Mouse (Mus musculus): ENCODE results near the gene Fam71e1.

Fam71e1 gene

GRCm38 (mm10) chr7:44534242-44534641 lies 37.9 kb downstream of the Fam71e1 start:
- DNase-seq (ENCODE audit: low read depth, low spot score), result peak; percentile 97

DNA sequence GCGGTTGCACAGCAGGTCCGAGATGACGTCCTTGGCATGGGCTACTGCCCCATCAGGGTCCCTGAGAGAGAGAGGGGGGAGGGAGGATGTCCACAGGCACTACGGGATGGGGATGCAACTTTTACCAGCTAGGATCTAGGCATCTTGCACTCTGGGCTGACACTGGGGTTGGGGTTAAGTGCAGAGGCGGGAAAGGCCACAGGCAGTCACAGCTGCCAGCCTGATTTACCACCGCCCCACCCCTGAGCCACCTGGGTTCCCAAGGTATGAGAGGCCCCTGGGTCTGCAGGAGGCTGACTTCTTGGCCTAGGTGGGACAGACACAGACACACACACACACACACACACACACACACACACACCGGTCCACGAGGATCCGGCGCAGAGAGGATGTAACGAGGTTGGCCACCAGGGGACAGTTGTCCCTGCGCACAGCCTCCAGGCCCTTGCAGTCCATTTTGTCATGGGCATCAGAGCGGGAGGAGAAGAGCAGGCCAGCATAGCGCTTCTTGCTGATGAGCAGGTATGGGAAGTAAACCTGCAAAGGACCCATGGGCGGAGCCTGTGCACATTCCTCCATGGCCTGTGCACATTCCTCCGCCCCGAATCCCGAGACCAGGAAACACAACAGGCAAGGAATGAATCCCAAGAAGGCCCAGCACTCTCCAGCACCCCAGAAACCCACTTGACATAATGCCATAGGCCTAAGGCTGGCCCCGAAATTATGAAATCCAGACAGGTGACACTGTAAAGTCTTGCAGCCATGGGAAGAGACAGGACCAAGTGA lies 38.5 kb downstream of the Fam71e1 start:
- peak; percentile 78 for DNase-seq (ENCODE audit: low read depth, low spot score)

DNA sequence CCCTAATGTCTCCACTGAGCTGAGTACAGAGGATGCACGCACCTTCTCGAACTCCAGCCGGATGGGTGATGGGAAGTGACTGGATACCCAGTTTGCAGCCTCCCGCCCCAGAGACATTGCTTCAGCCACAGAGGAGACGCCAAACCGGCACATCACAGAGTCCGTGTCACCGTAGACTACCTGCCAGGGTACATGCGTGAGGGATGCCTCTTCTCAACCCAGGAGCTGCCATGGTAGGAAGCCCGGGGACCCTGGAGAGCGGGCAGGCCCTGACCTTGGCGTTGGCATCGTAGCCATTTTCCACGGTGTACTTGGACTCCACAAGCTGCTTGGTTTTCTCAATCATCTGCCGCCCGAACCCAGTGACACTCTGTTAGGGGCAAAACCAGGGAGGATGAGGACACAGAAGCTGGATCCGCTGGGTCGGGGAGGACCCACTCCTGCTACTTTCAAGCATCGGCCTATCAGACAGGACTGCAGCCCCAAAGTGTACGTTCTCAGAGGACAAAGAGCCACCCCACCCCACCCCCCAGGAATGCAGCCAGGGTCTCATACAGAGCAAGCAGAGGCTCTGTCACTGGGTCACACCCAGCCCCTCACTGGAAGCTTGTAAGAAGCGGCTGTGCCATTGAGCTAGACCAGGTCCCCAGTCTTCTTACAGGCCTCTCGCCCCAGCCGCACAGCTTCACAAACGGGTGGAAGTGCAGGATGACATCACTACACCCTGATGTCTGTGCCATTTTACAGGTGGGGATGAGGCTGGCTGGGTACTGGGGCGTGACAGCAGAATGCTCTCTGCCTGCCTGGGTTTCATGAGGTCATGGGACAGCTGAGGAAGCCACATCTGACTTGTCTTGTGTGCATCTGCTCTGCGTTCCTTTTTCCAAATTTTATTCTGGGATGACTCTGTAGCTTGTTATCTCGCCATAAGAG lies 39.5 kb downstream of the Fam71e1 start:
- DNase-seq (ENCODE audit: low read depth, low spot score), result peak; percentile 69

DNA sequence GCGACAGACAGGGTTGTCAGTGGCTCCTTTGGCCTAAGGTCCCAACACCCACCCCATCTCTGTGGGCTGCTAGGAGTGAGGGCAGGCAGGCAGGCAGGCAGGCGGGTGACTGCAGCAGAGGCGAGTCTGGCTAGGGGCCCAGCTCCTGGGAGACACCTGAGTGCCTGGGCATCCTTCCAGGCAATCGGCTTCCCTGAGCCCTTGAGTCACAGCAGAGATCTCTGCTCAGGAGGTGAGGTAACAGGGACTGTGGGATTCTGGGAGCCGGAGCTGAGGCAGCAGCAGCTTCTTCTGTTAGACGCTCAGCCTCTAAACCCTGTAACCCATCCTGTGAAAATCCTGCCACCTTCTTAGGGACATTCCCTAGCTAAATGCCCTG lies 40.2 kb downstream of the Fam71e1 start:
- no peak for DNase-seq (ENCODE audit: low read depth, low spot score)

DNA sequence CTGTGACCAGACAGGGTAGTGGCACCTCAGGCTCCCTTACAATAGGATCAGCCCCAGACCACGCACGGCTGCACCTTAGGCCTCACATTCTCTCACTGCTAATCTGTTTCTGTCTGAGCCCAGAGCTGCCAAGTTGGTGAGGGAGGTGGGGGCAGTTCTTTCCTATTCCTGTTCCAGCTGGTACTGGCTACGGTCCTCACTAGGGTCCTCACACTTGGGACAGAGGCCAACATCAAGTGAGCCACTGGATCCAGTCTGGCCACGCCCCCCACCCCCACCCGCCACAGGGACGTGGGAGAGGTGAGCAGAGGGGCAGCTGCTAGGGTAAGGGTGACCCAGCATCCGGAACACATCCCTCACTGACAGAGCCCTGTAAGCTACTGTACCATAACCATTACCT lies 40.6 kb downstream of the Fam71e1 start:
- DNase-seq (ENCODE audit: low read depth, low spot score), result no peak

- DNase-seq (ENCODE audit: low read depth, low spot score), result no peak
Measured at GRCm38 (mm10) chr7:44537496-44537895, 41.1 kb downstream of the Fam71e1 start.

GRCm38 (mm10) chr7:44538756-44539624 lies 42.6 kb downstream of the Fam71e1 start:
- DNase-seq (ENCODE audit: low read depth, low spot score), result no peak

DNA sequence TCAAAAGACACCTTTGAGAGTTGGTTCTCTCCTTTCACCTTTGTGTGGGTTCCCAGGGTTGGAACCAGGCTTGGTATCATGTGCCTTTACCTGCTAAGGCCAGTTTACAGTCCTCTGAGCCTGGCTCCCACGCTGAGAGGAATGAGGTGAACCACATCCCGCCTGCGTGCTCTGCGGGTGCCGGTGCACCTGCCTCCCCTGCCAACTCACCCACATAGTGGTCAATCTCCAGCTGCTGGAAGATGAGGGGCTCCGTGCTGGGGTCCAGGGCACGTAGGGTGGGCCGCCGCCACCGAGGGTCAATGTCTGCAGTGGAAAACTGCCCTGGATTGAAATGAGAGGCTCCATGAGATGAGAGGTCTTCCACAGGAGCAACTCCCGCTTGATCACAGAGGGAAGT lies 46.2 kb downstream of the Fam71e1 start:
- DNase-seq (ENCODE audit: low read depth, low spot score), result no peak

DNA sequence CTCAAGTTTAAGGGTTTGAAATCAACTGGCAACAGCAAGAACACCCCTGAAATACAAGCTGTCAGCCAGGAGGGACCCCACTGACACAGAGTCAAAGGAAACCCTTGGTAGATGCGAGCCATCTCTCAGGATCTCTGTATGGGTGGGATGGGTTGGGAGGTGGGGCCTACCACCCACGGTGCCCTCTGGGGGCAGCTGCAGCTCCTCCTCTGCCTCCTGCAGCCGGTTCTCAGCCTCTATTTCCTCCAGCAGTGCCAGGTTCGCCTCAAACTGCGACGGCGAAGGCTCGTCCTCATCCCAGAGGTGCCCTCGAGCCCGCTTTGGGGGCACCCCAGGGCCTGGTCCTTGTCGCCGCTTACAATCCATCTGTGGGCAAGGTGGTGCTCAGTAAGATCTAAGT lies 46.7 kb downstream of the Fam71e1 start:
- no peak for DNase-seq (ENCODE audit: low read depth, low spot score)

DNA sequence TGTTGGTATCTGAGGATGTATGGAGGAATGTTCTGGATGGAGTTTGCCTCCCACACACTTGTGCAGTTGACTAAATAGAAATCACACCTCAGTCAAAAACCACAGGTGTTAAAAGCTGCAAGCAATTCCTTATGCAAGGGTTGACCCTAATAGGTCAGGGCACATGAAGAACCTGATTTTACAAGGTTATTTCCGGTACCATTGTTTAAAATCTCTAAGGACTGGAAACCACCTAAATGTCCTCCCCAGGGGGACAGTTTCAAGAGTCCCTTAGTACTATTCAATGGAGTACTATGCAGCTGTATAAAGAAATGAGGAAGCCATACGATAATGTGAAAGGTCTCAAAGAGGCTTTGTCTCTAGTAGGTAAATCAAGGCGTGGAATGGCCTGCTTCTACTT lies 49.9 kb downstream of the Fam71e1 start:
- peak; percentile 56 for DNase-seq (ENCODE audit: low read depth, low spot score)

GRCm38 (mm10) chr7:44547041-44547440 lies 50.7 kb downstream of the Fam71e1 start:
- DNase-seq (ENCODE audit: low read depth, low spot score), result no peak

DNA sequence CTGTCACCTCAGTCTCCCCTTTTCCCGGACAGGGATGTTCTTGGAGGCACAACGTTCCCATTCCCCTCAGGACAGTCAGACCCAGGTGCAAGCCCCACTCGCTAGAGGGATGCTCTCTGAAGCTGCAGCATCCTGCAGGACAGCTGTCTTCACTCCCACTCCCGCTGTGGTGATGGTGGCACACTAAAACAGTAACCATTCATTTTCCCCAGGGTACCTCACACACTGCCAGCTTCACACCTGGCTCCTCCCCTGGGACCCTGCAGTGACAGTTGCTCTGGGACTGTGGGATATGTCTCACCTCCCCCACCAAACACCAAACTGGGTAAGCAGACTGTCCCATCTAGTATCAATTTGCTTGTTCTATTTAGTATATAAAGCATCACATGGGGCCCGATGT lies 51.3 kb downstream of the Fam71e1 start:
- peak; percentile 67 for DNase-seq (ENCODE audit: low read depth, low spot score)

DNA sequence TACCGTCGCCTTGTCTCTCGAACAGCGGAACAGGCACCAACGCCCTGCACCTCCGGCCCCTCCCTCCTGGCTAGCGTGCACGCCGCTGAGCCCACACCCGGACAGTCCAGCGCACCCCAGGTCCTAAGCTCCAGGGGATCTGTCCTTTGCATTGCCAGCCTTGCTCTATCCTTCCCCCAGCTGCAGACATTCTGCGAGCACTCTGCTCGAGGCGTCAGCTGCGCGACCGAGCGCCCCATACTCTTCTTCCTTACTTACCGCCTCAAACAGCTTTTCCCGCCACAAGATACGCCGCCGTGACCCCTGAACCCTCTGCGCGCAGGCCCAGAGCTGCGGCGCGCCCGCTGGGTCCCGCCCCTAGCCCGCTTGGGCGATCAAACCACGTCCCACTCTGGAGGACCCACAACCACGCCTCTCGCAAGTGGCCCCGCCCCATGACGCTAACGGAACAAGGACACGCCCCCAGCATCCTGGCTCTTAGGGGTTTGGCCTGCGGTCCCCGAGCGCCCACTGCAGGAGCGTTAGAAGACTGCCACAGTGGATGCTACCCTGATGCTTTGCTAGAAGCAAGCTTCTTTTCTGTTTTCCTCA lies 52.2 kb downstream of the Fam71e1 start, which contains the start of gene Pold1:
TSS of gene Pold1 (minus strand) at position 353 of the 591 bp plus-strand sequence.
- DNase-seq (ENCODE audit: low read depth, low spot score), result peak; percentile 100

DNA sequence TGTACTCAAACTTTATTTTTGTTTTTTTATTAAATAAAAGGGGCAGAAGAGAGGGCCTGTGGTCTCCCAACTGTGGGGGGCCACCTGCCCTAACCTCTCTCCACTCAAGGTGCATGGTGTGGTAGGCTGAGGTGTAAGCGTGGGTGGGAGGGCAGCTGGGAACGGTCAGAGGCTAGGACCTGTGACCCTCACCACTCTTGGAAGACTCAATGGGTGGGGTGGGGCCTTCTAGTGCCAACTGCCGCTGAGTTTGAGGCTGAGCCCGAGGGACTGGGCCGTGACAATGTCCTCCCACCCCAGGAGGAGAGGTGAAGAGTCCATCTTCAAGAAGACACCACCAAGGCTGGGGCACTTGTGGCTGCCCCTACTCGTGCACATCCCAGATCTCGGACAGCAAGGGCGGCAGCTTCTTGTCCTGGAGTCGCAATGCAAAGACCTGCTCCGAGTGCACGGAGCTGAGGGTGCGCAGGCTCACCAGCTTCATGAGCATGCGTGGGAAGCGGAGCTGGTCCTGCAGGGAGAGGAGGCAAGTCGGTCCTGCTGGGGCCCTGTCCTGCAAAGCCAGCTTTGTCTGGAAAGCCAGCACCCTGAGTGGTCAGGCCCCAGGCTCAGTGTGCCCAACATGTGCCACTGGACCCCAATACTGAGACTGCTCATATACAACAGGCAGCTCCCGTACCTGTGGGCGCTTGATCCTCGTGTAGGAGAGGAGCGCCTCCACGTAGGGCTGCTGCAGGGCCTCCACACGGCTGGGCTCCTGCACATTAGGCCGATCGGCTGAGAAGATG lies 53.4 kb downstream of the Fam71e1 start:
- no peak for DNase-seq (ENCODE audit: low read depth, low spot score)

DNA sequence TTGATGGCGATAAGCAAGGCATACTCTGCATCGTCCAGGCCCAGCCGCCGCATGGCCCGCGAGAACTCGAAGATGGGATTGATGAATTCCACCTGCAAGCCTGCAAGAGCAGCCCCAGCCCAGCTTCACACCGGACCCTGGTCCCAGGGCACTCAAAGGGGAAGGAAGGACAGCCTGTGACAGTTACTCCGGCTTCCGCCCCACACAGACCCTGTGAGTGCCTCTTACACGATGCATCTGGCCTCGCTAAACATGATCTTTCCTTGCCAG lies 54.0 kb downstream of the Fam71e1 start:
- DNase-seq (ENCODE audit: low read depth, low spot score), result no peak
